Mouse (Mus musculus): ENCODE data around the gene Itgb7.

Gene Itgb7

GRCm38 (mm10) chr15:102193652-102194051 lies 38.1 kb downstream of the Itgb7 start:
- DNase-seq (ENCODE audit: extremely low spot score): no peak

GRCm38 (mm10) chr15:102192820-102193386 lies 38.8 kb downstream of the Itgb7 start:
- DNase-seq (ENCODE audit: extremely low spot score): no peak

GRCm38 (mm10) chr15:102192271-102192812 lies 39.4 kb downstream of the Itgb7 start:
- no peak for DNase-seq (ENCODE audit: extremely low spot score)

- no peak for DNase-seq (ENCODE audit: extremely low spot score)
Observed at GRCm38 (mm10) chr15:102191699-102192098, 40.0 kb downstream of the Itgb7 start.

- DNase-seq (ENCODE audit: extremely low spot score): no peak
Observed at GRCm38 (mm10) chr15:102188883-102189282, 42.9 kb downstream of the Itgb7 start.

GRCm38 (mm10) chr15:102188096-102188495 lies 43.6 kb downstream of the Itgb7 start:
- DNase-seq (ENCODE audit: extremely low spot score): no peak

GRCm38 (mm10) chr15:102186239-102186638 lies 45.5 kb downstream of the Itgb7 start:
- DNase-seq (ENCODE audit: extremely low spot score): no peak

- no peak for DNase-seq (ENCODE audit: extremely low spot score)
Observed at GRCm38 (mm10) chr15:102183076-102183475, 48.7 kb downstream of the Itgb7 start.

- no peak for DNase-seq (ENCODE audit: extremely low spot score)
Observed at GRCm38 (mm10) chr15:102179924-102180323, 51.8 kb downstream of the Itgb7 start.

GRCm38 (mm10) chr15:102179106-102179505 lies 52.6 kb downstream of the Itgb7 start:
- DNase-seq (ENCODE audit: extremely low spot score): no peak

- peak; percentile 68 for DNase-seq (ENCODE audit: extremely low spot score)
Observed at GRCm38 (mm10) chr15:102178279-102178678, 53.5 kb downstream of the Itgb7 start.

- DNase-seq (ENCODE audit: extremely low spot score): no peak
Observed at GRCm38 (mm10) chr15:102177417-102177816, 54.3 kb downstream of the Itgb7 start.

- no peak for DNase-seq (ENCODE audit: extremely low spot score)
Observed at GRCm38 (mm10) chr15:102176571-102177316, 55.0 kb downstream of the Itgb7 start.

- DNase-seq (ENCODE audit: extremely low spot score): no peak
Observed at GRCm38 (mm10) chr15:102175736-102176319, 55.9 kb downstream of the Itgb7 start.

- DNase-seq (ENCODE audit: extremely low spot score): no peak
Observed at GRCm38 (mm10) chr15:102173581-102173980, 58.2 kb downstream of the Itgb7 start.

GRCm38 (mm10) chr15:102169064-102169463 lies 62.7 kb downstream of the Itgb7 start:
- DNase-seq (ENCODE audit: extremely low spot score): no peak

- DNase-seq (ENCODE audit: extremely low spot score): no peak
Observed at GRCm38 (mm10) chr15:102167620-102168021, 64.1 kb downstream of the Itgb7 start.

Data from embryo, embryonic 9.5 days (tissue).